Mouse (Mus musculus): Measurements from ENCODE around the gene Ccno. TPM values are rescaled to one million over a fixed set of nuclear protein-coding genes. Genes with fewer than 3 reads are reported as not detected.
"Not testable (repeated sequence)": the region's sequence is repeated elsewhere in the genome, so short reads cannot be mapped to it uniquely, and the experiment has no call there.

The Ccno gene
- polyA plus RNA-seq, 1 experiment from 2014 or later: 12.3 TPM

GRCm38 (mm10) chr13:113012683-113013082 lies 25.1 kb downstream of the Ccno start:
- peak overlapping the region; percentile 32 for H3K4me3 ChIP-seq
- 0 out of 2 replicates have a peak, but pooled peaks cover 5% of the 10 kb centered on the region for H3K4me1 ChIP-seq
- 68% methylated on average over 6 of the region's 6 CpGs for WGBS
- ATAC-seq (ENCODE audit: borderline replicate concordance, extremely low read depth, low FRiP score, low TSS enrichment): no peak
- H3K4me2 ChIP-seq: peak overlapping the region; percentile 50; the same call in 1 of the 2 replicates
- H3K9me3 ChIP-seq: no peaks in the 10 kb centered on the region
- no peaks in the 10 kb centered on the region for H3K36me3 ChIP-seq
- no peak overlapping the region for H3K9ac ChIP-seq
- no peaks in the 10 kb centered on the region for H3K27me3 ChIP-seq
- H3K27ac ChIP-seq: no peak overlapping the region

- H3K36me3 ChIP-seq; H3K4me1 ChIP-seq; H3K27ac ChIP-seq; H3K27me3 ChIP-seq; ATAC-seq (ENCODE audit: borderline replicate concordance, extremely low read depth, low FRiP score, low TSS enrichment); H3K9me3 ChIP-seq; H3K9ac ChIP-seq: not testable (repeated sequence)
- Histone ChIP-seq H3K4me3 (peak overlapping the region; percentile 32), H3K4me2 (peak overlapping the region; percentile 50)
- 28% methylated on average over 18 of the region's 20 CpGs for whole genome bisulfite sequencing
Observed at GRCm38 (mm10) chr13:113013174-113013953, 25.8 kb downstream of the Ccno start.

GRCm38 (mm10) chr13:113021521-113021920 lies 33.9 kb downstream of the Ccno start:
- Histone ChIP-seq H3K36me3 (no peaks in the 10 kb centered on the region), H3K27me3 (no peaks in the 10 kb centered on the region), H3K4me1 (0 out of 2 replicates have a peak, but pooled peaks cover 4% of the 10 kb centered on the region), H3K9me3 (no peaks in the 10 kb centered on the region), H3K4me2 (no peak overlapping the region), H3K9ac (no peak overlapping the region), H3K27ac (no peak overlapping the region), H3K4me3 (no peak overlapping the region)
- ATAC-seq (ENCODE audit: borderline replicate concordance, extremely low read depth, low FRiP score, low TSS enrichment): no peak
- WGBS: 80% methylated on average over 2 of the region's 2 CpGs

GRCm38 (mm10) chr13:113022467-113022866 lies 34.9 kb downstream of the Ccno start:
- no peak for ATAC-seq (ENCODE audit: borderline replicate concordance, extremely low read depth, low FRiP score, low TSS enrichment)
- H3K9me3 ChIP-seq: no peaks in the 10 kb centered on the region
- H3K4me1 ChIP-seq: 0 out of 2 replicates have a peak, but pooled peaks cover 4% of the 10 kb centered on the region
- no peak overlapping the region for H3K4me3 ChIP-seq
- H3K4me2 ChIP-seq: no peak overlapping the region
- H3K36me3 ChIP-seq: no peaks in the 10 kb centered on the region
- no peak overlapping the region for H3K9ac ChIP-seq
- WGBS: 67% methylated on average over 8 of the region's 8 CpGs
- H3K27ac ChIP-seq: peak overlapping the region; percentile 29
- no peaks in the 10 kb centered on the region for H3K27me3 ChIP-seq

GRCm38 (mm10) chr13:113023274-113024143 lies 35.9 kb downstream of the Ccno start:
- Histone ChIP-seq H3K27me3 (no peaks in the 10 kb centered on the region), H3K4me1 (0 out of 2 replicates have a peak, but pooled peaks cover 4% of the 10 kb centered on the region)
- 57% methylated on average over 17 of the region's 17 CpGs for WGBS

GRCm38 (mm10) chr13:113031351-113031750 lies 43.7 kb downstream of the Ccno start:
- Histone ChIP-seq H3K36me3 (no peaks in the 10 kb centered on the region), H3K4me3 (peak overlapping the region; percentile 53), H3K9ac (no peak overlapping the region), H3K9me3 (no peaks in the 10 kb centered on the region), H3K27ac (no peak overlapping the region), H3K4me1 (peaks cover 34% of the 10 kb centered on the region), H3K27me3 (peaks cover 51% of the 10 kb centered on the region), H3K4me2 (peak overlapping the region; percentile 99)
- ATAC-seq (ENCODE audit: borderline replicate concordance, extremely low read depth, low FRiP score, low TSS enrichment): no peak
- WGBS: 1% methylated on average over 7 of the region's 7 CpGs

More at GRCm38 (mm10) chr13:113023274-113024143, 35.9 kb downstream of the Ccno start:
- Histone ChIP-seq H3K4me3 (no peak overlapping the region), H3K4me2 (no peak overlapping the region; the same call in 1 of the 2 replicates), H3K36me3 (no peaks in the 10 kb centered on the region), H3K9ac (no peak overlapping the region), H3K9me3 (no peaks in the 10 kb centered on the region), H3K27ac (peak overlapping the region; percentile 63)
- ATAC-seq (ENCODE audit: borderline replicate concordance, extremely low read depth, low FRiP score, low TSS enrichment): no peak

- Histone ChIP-seq H3K4me2 (peak overlapping the region; percentile 99), H3K9ac (peak overlapping the region; percentile 41), H3K27ac (no peak overlapping the region), H3K4me1 (peaks cover 34% of the 10 kb centered on the region), H3K36me3 (no peaks in the 10 kb centered on the region), H3K27me3 (peaks cover 51% of the 10 kb centered on the region), H3K4me3 (peak overlapping the region; percentile 53), H3K9me3 (no peaks in the 10 kb centered on the region)
- peak; percentile 31; the same call in 1 of the 2 replicates for ATAC-seq (ENCODE audit: borderline replicate concordance, extremely low read depth, low FRiP score, low TSS enrichment)
- 1% methylated on average over 40 of the region's 40 CpGs for WGBS
Observed at GRCm38 (mm10) chr13:113031792-113032571, 44.4 kb downstream of the Ccno start.

DNA sequence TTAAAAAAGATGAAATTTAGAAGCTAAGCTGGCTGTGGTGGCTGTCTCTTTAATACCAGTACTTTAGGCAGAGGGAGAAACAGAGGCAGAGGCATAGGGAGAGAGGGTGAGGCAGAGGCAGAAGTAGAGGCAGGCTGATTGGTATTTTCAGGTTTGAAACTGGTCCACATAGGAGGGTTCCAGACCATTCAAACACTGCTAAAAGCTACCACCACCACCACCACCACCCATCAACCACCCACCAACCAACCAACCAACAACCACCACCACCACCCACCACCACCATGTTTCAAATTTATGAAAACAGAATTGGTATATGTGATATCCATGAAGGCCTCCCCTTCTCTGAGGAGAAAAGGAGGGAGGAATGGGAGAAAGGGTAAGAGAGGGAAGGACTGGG lies 45.2 kb downstream of the Ccno start:
- Histone ChIP-seq H3K4me3 (no peak overlapping the region), H3K27ac (no peak overlapping the region), H3K36me3 (no peaks in the 10 kb centered on the region), H3K27me3 (peaks cover 51% of the 10 kb centered on the region), H3K9me3 (no peaks in the 10 kb centered on the region), H3K9ac (no peak overlapping the region), H3K4me2 (no peak overlapping the region), H3K4me1 (peaks cover 34% of the 10 kb centered on the region)
- ATAC-seq (ENCODE audit: borderline replicate concordance, extremely low read depth, low FRiP score, low TSS enrichment): no peak

DNA sequence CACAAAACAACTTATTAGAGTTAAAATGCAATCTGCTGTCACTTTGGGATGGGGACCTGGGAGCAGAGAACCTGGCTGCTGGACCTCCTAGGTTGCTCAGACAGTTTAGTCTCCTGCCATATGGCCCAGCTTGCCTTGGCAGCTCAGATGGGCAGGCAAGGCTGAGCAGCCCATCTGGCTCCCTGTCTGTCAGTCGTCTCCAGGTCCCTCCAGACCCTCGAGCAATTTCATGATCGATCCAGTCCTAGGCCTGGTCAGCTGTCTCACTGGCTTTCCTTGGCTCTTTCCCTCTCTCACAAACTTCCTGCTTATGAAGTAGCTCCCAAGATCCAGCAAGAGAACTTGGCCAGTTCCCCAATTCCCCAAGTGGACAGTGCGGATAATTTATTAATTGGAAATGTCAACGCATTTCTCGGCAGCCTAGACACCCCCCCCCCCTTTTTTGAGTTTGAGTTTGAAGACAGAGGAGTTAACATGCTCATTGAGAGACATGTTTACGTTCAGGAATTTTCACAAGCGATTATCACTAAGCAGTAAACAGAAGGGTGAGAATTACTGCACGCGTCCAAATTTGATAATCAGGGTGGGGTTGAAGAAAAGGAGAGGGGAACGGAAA lies 46.8 kb downstream of the Ccno start:
- WGBS: 2% methylated on average over 11 of the region's 11 CpGs
- peaks cover 34% of the 10 kb centered on the region for H3K4me1 ChIP-seq
- peak overlapping the region; percentile 46 for H3K9ac ChIP-seq
- no peaks in the 10 kb centered on the region for H3K9me3 ChIP-seq
- peak overlapping the region; percentile 55 for H3K4me3 ChIP-seq
- ATAC-seq (ENCODE audit: borderline replicate concordance, extremely low read depth, low FRiP score, low TSS enrichment): no peak
- H3K36me3 ChIP-seq: no peaks in the 10 kb centered on the region
- no peak overlapping the region for H3K27ac ChIP-seq
- peak overlapping the region; percentile 99 for H3K4me2 ChIP-seq
- H3K27me3 ChIP-seq: peaks cover 50% of the 10 kb centered on the region

DNA sequence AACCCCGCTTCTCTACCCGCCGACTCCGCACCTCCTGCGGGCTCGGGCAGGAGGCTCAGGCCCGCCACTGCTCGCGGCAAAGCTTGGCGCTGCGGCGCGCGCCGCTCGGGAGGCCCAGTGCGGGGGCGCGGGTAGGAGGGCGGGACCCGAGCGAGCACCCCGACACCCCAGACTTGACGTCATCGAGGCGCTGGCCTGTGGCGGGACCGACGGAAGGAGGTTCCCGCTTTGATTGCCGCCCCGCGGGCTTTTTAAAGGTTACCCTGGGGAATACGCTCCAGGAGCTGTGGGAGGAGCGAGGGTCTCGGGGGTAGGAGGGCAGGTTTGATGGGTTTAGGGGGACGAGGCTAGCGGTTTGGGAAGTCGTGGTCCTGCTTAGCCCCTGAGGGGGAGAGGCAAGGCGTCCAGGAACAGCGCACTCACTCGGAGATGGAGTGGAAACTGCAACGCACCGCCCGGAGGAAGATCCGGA lies 47.4 kb downstream of the Ccno start, which contains the start of gene Cdc20b:
Gene Cdc20b (plus strand): TSS at position 162 of the 472 bp plus-strand sequence.
- no peaks in the 10 kb centered on the region for H3K9me3 ChIP-seq
- H3K4me1 ChIP-seq: peaks cover 34% of the 10 kb centered on the region
- WGBS: under 1% methylated on average over 46 of the region's 46 CpGs
- H3K9ac ChIP-seq: peak within 1 kb of the TSS; percentile 46
- H3K4me2 ChIP-seq: peak within 1 kb of the TSS; percentile 99
- H3K27ac ChIP-seq: no peak within 1 kb of the TSS
- H3K4me3 ChIP-seq: peak within 1 kb of the TSS; percentile 55
- peak; percentile 39; the same call in 1 of the 2 replicates for ATAC-seq (ENCODE audit: borderline replicate concordance, extremely low read depth, low FRiP score, low TSS enrichment)
- H3K36me3 ChIP-seq: no peaks in the 10 kb centered on the region
- H3K27me3 ChIP-seq: peaks cover 44% of the 10 kb centered on the region

GRCm38 (mm10) chr13:113035852-113036251 lies 48.2 kb downstream of the Ccno start:
- Histone ChIP-seq H3K27ac (no peak overlapping the region), H3K4me2 (peak overlapping the region; percentile 99), H3K4me3 (peak overlapping the region; percentile 55), H3K27me3 (peaks cover 43% of the 10 kb centered on the region), H3K9ac (no peak overlapping the region), H3K9me3 (no peaks in the 10 kb centered on the region), H3K4me1 (peaks cover 34% of the 10 kb centered on the region), H3K36me3 (no peaks in the 10 kb centered on the region)
- 1% methylated on average over 4 of the region's 4 CpGs for WGBS
- ATAC-seq (ENCODE audit: borderline replicate concordance, extremely low read depth, low FRiP score, low TSS enrichment): peak; percentile 86

Data from lung, embryonic 15.5 days (tissue).